Mouse (Mus musculus): ENCODE measurements around the gene Gpc1. TPM values are rescaled to one million over a fixed set of nuclear protein-coding genes. Genes with fewer than 3 reads are reported as not detected.

Gpc1 gene
- total and polyA plus RNA-seq, 2 experiments from 2014 or later: 52.8 to 173 TPM

- no peak overlapping the region for H3K27ac ChIP-seq (ENCODE audit: low read depth, low read length)
- no peak for TF ChIP-seq CTCF (IDR thresholded peaks at IDR 0.05; ENCODE audit: low read depth)
- no peak for DNase-seq
- 77% methylated on average over 3 of the region's 3 CpGs for WGBS
- no peak overlapping the region for H3K9ac ChIP-seq
- H3K36me3 ChIP-seq (ENCODE audit: insufficient read depth): no peaks in the 10 kb centered on the region
- ATAC-seq: no peak
- H3K4me2 ChIP-seq (ENCODE audit: low read depth): no peak overlapping the region
- H3K9me3 ChIP-seq (ENCODE audit: low read length): no peaks in the 10 kb centered on the region
- no peaks in the 10 kb centered on the region for H3K27me3 ChIP-seq (ENCODE audit: insufficient read depth, low read length)
- no peak overlapping the region for H3K4me3 ChIP-seq (ENCODE audit: low read depth, low read length)
- H3K4me1 ChIP-seq (ENCODE audit: insufficient read depth): no peaks in the 10 kb centered on the region
Measured at GRCm38 (mm10) chr1:92893896-92894295, 62.5 kb downstream of the Gpc1 start.

- H3K9ac ChIP-seq: no peak overlapping the region
- no peak overlapping the region for H3K4me3 ChIP-seq (ENCODE audit: low read depth, low read length)
- peak; percentile 87 for TF ChIP-seq CTCF (IDR thresholded peaks at IDR 0.05; ENCODE audit: low read depth)
- H3K36me3 ChIP-seq (ENCODE audit: insufficient read depth): no peaks in the 10 kb centered on the region
- no peak overlapping the region for H3K4me2 ChIP-seq (ENCODE audit: low read depth)
- 12% methylated on average over 3 of the region's 3 CpGs for WGBS
- H3K27ac ChIP-seq (ENCODE audit: low read depth, low read length): no peak overlapping the region
- no peaks in the 10 kb centered on the region for H3K27me3 ChIP-seq (ENCODE audit: insufficient read depth, low read length)
- H3K4me1 ChIP-seq (ENCODE audit: insufficient read depth): no peaks in the 10 kb centered on the region
- H3K9me3 ChIP-seq (ENCODE audit: low read length): no peaks in the 10 kb centered on the region
- ATAC-seq (peak; percentile 91), DNase-seq (peak; percentile 87)
Measured at GRCm38 (mm10) chr1:92895089-92895488, 63.6 kb downstream of the Gpc1 start.

- Histone ChIP-seq H3K9ac (no peak within 1 kb of the TSS), H3K36me3 (ENCODE audit: insufficient read depth) (no peaks in the 10 kb centered on the region), H3K4me3 (ENCODE audit: low read depth, low read length) (peak within 1 kb of the TSS; percentile 20; the same call in 1 of the 2 replicates), H3K27me3 (ENCODE audit: insufficient read depth, low read length) (no peaks in the 10 kb centered on the region), H3K27ac (ENCODE audit: low read depth, low read length) (peak within 1 kb of the TSS; percentile 35; the same call in 1 of the 2 replicates), H3K4me2 (ENCODE audit: low read depth) (peak within 1 kb of the TSS; percentile 48), H3K9me3 (ENCODE audit: low read length) (no peaks in the 10 kb centered on the region), H3K4me1 (ENCODE audit: insufficient read depth) (peaks cover 4% of the 10 kb centered on the region)
- WGBS: 2% methylated on average over 15 of the region's 15 CpGs
- TF ChIP-seq CTCF (IDR thresholded peaks at IDR 0.05; ENCODE audit: low read depth): no peak
- ATAC-seq (peak; percentile 42), DNase-seq (peak; percentile 78)
Measured at GRCm38 (mm10) chr1:92902786-92903185, 71.3 kb downstream of the Gpc1 start, which contains the start of gene Ankmy1. TSS of gene Ankmy1 (minus strand) at chr1:92902906.

- H3K36me3 ChIP-seq (ENCODE audit: insufficient read depth): no peaks in the 10 kb centered on the region
- H3K27ac ChIP-seq (ENCODE audit: low read depth, low read length): no peak overlapping the region
- no peak overlapping the region for H3K4me2 ChIP-seq (ENCODE audit: low read depth)
- ATAC-seq (no peak), DNase-seq (peak; percentile 67)
- 48% methylated on average over 4 of the region's 4 CpGs for WGBS
- no peak for TF ChIP-seq CTCF (IDR thresholded peaks at IDR 0.05; ENCODE audit: low read depth)
- no peaks in the 10 kb centered on the region for H3K27me3 ChIP-seq (ENCODE audit: insufficient read depth, low read length)
- H3K9ac ChIP-seq: no peak overlapping the region
- H3K4me1 ChIP-seq (ENCODE audit: insufficient read depth): peaks cover 7% of the 10 kb centered on the region
- H3K9me3 ChIP-seq (ENCODE audit: low read length): no peaks in the 10 kb centered on the region
- no peak overlapping the region for H3K4me3 ChIP-seq (ENCODE audit: low read depth, low read length)
Measured at GRCm38 (mm10) chr1:92903627-92904026, 72.2 kb downstream of the Gpc1 start.

- WGBS: 94% methylated on average over 2 of the region's 2 CpGs
- Histone ChIP-seq H3K36me3 (ENCODE audit: insufficient read depth) (no peaks in the 10 kb centered on the region), H3K4me1 (ENCODE audit: insufficient read depth) (peaks cover 17% of the 10 kb centered on the region), H3K9me3 (ENCODE audit: low read length) (no peaks in the 10 kb centered on the region), H3K27me3 (ENCODE audit: insufficient read depth, low read length) (no peaks in the 10 kb centered on the region), H3K9ac (no peak overlapping the region), H3K27ac (ENCODE audit: low read depth, low read length) (no peak overlapping the region), H3K4me2 (ENCODE audit: low read depth) (no peak overlapping the region), H3K4me3 (ENCODE audit: low read depth, low read length) (no peak overlapping the region)
- ATAC-seq (no peak), DNase-seq (no peak)
- TF ChIP-seq CTCF (IDR thresholded peaks at IDR 0.05; ENCODE audit: low read depth): no peak
Measured at GRCm38 (mm10) chr1:92905703-92906310, 74.4 kb downstream of the Gpc1 start.

GRCm38 (mm10) chr1:92906779-92907631, 75.6 kb downstream of the Gpc1 start, which contains the start of gene Dusp28:
TSS of gene Dusp28 (plus strand) at chr1:92906981.
- peak; percentile 74 for TF ChIP-seq CTCF (IDR thresholded peaks at IDR 0.05; ENCODE audit: low read depth)
- Histone ChIP-seq H3K4me3 (ENCODE audit: low read depth, low read length) (peak within 1 kb of the TSS; percentile 66), H3K9me3 (ENCODE audit: low read length) (no peaks in the 10 kb centered on the region), H3K4me2 (ENCODE audit: low read depth) (peak within 1 kb of the TSS; percentile 87), H3K4me1 (ENCODE audit: insufficient read depth) (peaks cover 19% of the 10 kb centered on the region), H3K27me3 (ENCODE audit: insufficient read depth, low read length) (no peaks in the 10 kb centered on the region), H3K27ac (ENCODE audit: low read depth, low read length) (peak within 1 kb of the TSS; percentile 89), H3K9ac (peak within 1 kb of the TSS; percentile 76), H3K36me3 (ENCODE audit: insufficient read depth) (no peaks in the 10 kb centered on the region)
- under 1% methylated on average over 78 of the region's 81 CpGs for WGBS
- ATAC-seq (peak; percentile 76), DNase-seq (peak; percentile 87)

Measured in forebrain, postnatal 0 days (tissue).